In genomic region chr3:101170037-101171019, GRCm38 (mm10) we compare ENCODE assay signal across 19 mouse cellular contexts.
DNase-seq lines count a peak whose midpoint lies in the region; ATAC-seq and TF ChIP-seq lines count a peak whose summit lies in the region.
"Had no signal": no experiment of that assay in that cellular context is flagged by ENCODE, and none has a peak within 500 bp of the region (broad histone marks: within the 10 kb centered on the region; RNA-seq: fewer than 3 reads in every experiment).

No protein-coding gene starts in this region.

- ATAC-seq in kidney, postnatal 0 days (replicated peaks; ENCODE audit: low FRiP score, low read depth) = no peak
- no peak for ATAC-seq in limb, embryonic 14.5 days (ENCODE audit: low FRiP score, low read depth)
- ATAC-seq: midbrain, embryonic 15.5 days had no signal

- no peak overlapping the region for H3K9ac ChIP-seq in kidney, postnatal 0 days (ENCODE audit: low read depth, low read length)
- no peak overlapping the region for H3K9ac ChIP-seq in limb, embryonic 14.5 days (ENCODE audit: low read depth, low read length, severe bottlenecking)
- H3K9ac ChIP-seq: liver, embryonic 13.5 days; midbrain, embryonic 15.5 days had no signal

- no peaks in the 10 kb centered on the region for H3K4me1 ChIP-seq in kidney, postnatal 0 days (replicated peaks; ENCODE audit: insufficient read depth, low read length)
- H3K4me1 ChIP-seq in embryonic facial prominence, embryonic 10.5 days = peaks cover 26% of the 10 kb centered on the region
- no peaks in the 10 kb centered on the region for H3K4me1 ChIP-seq in limb, embryonic 14.5 days (ENCODE audit: control insufficient read depth, insufficient read depth, low read length)
- H3K4me1 ChIP-seq: liver, embryonic 13.5 days; midbrain, embryonic 15.5 days had no signal

- peak; percentile 18 for DNase-seq in kidney, postnatal 0 days (ENCODE audit: low spot score)
- no peak for DNase-seq in kidney, adult 11 months
- peak; percentile 23 for DNase-seq in right cerebral cortex, adult 18-20 months
- no peak for DNase-seq in right cerebral cortex, adult 2 months (ENCODE audit: low spot score in 2 of 2)
- peak; percentile 39 for DNase-seq in embryonic facial prominence, embryonic 10.5 days (ENCODE audit: low spot score)
- DNase-seq in limb, embryonic 14.5 days (ENCODE audit: low spot score) = peak; percentile 19
- no peak for DNase-seq in adrenal gland, adult 2 months
- no peak for DNase-seq in spleen, postnatal 14 days (ENCODE audit: low spot score in 2 of 2)
- DNase-seq: B cell, adult 2 months; cerebellum, adult 9-10 months; kidney, adult 8-10 months; left cerebral cortex, postnatal 4 days; liver, embryonic 13.5 days; lung, postnatal 14 days; right cerebral cortex, postnatal 4 days; thymus, postnatal 14 days had no signal

- H3K9me3 ChIP-seq in kidney, postnatal 0 days (replicated peaks; ENCODE audit: low read length) = no peaks in the 10 kb centered on the region
- no peaks in the 10 kb centered on the region for H3K9me3 ChIP-seq in embryonic facial prominence, embryonic 10.5 days
- H3K9me3 ChIP-seq in limb, embryonic 14.5 days (ENCODE audit: control insufficient read depth, low read length) = no peaks in the 10 kb centered on the region
- H3K9me3 ChIP-seq: heart, embryonic 10.5 days; liver, embryonic 13.5 days; midbrain, embryonic 15.5 days had no signal

- no peak for TF ChIP-seq CTCF in kidney, postnatal 0 days (IDR thresholded peaks at IDR 0.05; ENCODE audit: low read depth)

- H3K27me3 ChIP-seq in kidney, postnatal 0 days (ENCODE audit: insufficient read depth, low read length) = no peaks in the 10 kb centered on the region
- H3K27me3 ChIP-seq in embryonic facial prominence, embryonic 10.5 days (replicated peaks; ENCODE audit: low read depth, poor library complexity, severe bottlenecking) = no peaks in the 10 kb centered on the region
- no peaks in the 10 kb centered on the region for H3K27me3 ChIP-seq in limb, embryonic 14.5 days (ENCODE audit: control insufficient read depth, insufficient read depth, low read length)
- H3K27me3 ChIP-seq: liver, embryonic 13.5 days; midbrain, embryonic 15.5 days had no signal

- no peaks in the 10 kb centered on the region for H3K36me3 ChIP-seq in kidney, postnatal 0 days (ENCODE audit: insufficient read depth, low read length)
- H3K36me3 ChIP-seq in embryonic facial prominence, embryonic 10.5 days (replicated peaks) = no peaks in the 10 kb centered on the region
- no peaks in the 10 kb centered on the region for H3K36me3 ChIP-seq in limb, embryonic 14.5 days (ENCODE audit: control insufficient read depth, insufficient read depth, low read length)
- H3K36me3 ChIP-seq: heart, embryonic 10.5 days; liver, embryonic 13.5 days; midbrain, embryonic 15.5 days had no signal

- 66% methylated on average over 15 of the region's 15 CpGs for WGBS in kidney, postnatal 0 days
- 65% methylated on average over 15 of the region's 15 CpGs for WGBS in embryonic facial prominence, embryonic 10.5 days
- 57% methylated on average over 15 of the region's 15 CpGs for WGBS in limb, embryonic 14.5 days

- TF ChIP-seq POLR2A in limb, embryonic 14.5 days (IDR thresholded peaks at IDR 0.05; ENCODE audit: borderline replicate concordance, extremely low read depth, insufficient read depth, insufficient read length) = no peak

- H3K4me3 ChIP-seq in kidney, postnatal 0 days (replicated peaks; ENCODE audit: low read depth, low read length) = no peak overlapping the region
- H3K4me3 ChIP-seq in embryonic facial prominence, embryonic 10.5 days = no peak overlapping the region
- H3K4me3 ChIP-seq in limb, embryonic 14.5 days (replicated peaks; ENCODE audit: low read length) = no peak overlapping the region
- H3K4me3 ChIP-seq: heart, embryonic 10.5 days; liver, embryonic 13.5 days; midbrain, embryonic 15.5 days; myocyte had no signal

- no peak overlapping the region for H3K27ac ChIP-seq in kidney, postnatal 0 days
- H3K27ac ChIP-seq in embryonic facial prominence, embryonic 10.5 days (replicated peaks) = no peak overlapping the region; the same call in 1 of the 2 replicates
- no peak overlapping the region for H3K27ac ChIP-seq in limb, embryonic 14.5 days (replicated peaks; ENCODE audit: low read depth, low read length)
- H3K27ac ChIP-seq: heart, embryonic 10.5 days; liver, embryonic 13.5 days; midbrain, embryonic 15.5 days had no signal

- H3K4me2 ChIP-seq in kidney, postnatal 0 days (ENCODE audit: low read length) = no peak overlapping the region
- no peak overlapping the region for H3K4me2 ChIP-seq in limb, embryonic 14.5 days (replicated peaks; ENCODE audit: low read depth, low read length, severe bottlenecking)
- H3K4me2 ChIP-seq: liver, embryonic 13.5 days; midbrain, embryonic 15.5 days had no signal

Comparison
In these comparisons a context has a peak if more than half of its experiments do, and no peak if none do; other contexts are left out.
1. DNase-seq: peak in kidney, postnatal 0 days (single experiment), right cerebral cortex, adult 18-20 months (single experiment), embryonic facial prominence, embryonic 10.5 days (single experiment) and limb, embryonic 14.5 days (single experiment); none in kidney, adult 11 months (single experiment), right cerebral cortex, adult 2 months (0 of 2), adrenal gland, adult 2 months (single experiment) and spleen, postnatal 14 days (0 of 2).